Mouse (Mus musculus) kidney, embryonic 16.5 days (tissue): ENCODE results near the gene Tfg. TPM values are rescaled to one million over a fixed set of nuclear protein-coding genes. Genes with fewer than 3 reads are reported as not detected.

Source experiments
- ATAC-seq: fragments of 200-750 bp; cut with Nextera tagmentation; 2 replicates; pipeline ENCODE4 v1.8.0; 2017; ENCODE audit warnings: moderate TSS enrichment; ENCODE audit not compliant: low FRiP score, low TSS enrichment
- H3K27ac ChIP-seq: fragments of 300-500 bp; sonication (generic); 2 replicates; pipeline ENCODE4 v1.5.1; 2014; ENCODE audit warnings: low read length
- H3K27me3 ChIP-seq: fragments of 300-500 bp; sonication (generic); 2 replicates; pipeline ENCODE4 v1.6.1; 2014; ENCODE audit warnings: low read length, control low read depth, mixed read lengths; ENCODE audit not compliant: insufficient read depth
- H3K36me3 ChIP-seq: fragments of 300-500 bp; sonication (generic); 2 replicates; pipeline ENCODE4 v1.6.1; 2014; ENCODE audit warnings: low read length, control low read depth, mixed read lengths; ENCODE audit not compliant: insufficient read depth
- H3K4me1 ChIP-seq: fragments of 300-500 bp; sonication (generic); 2 replicates; pipeline ENCODE4 v1.6.1; 2014; ENCODE audit warnings: low read length, control low read depth, mixed read lengths; ENCODE audit not compliant: insufficient read depth
- H3K4me2 ChIP-seq: fragments of 300-500 bp; sonication (generic); replicated peaks from 2 replicates; pipeline ENCODE4 v1.6.1; 2014; ENCODE audit warnings: low read depth, low read length
- H3K4me3 ChIP-seq: fragments of 300-500 bp; sonication (generic); 2 replicates; pipeline ENCODE4 v1.5.1; 2014; ENCODE audit warnings: mild to moderate bottlenecking, low read length
- H3K9ac ChIP-seq: fragments of 300-500 bp; sonication (generic); replicated peaks from 2 replicates; pipeline ENCODE4 v1.6.1; 2014; ENCODE audit warnings: low read length
- H3K9me3 ChIP-seq: fragments of 300-500 bp; sonication (generic); 2 replicates; pipeline ENCODE4 v1.6.1; 2016; ENCODE audit warnings: low read length, control low read depth
- WGBS: fragments of 180-500 bp; shearing (Covaris S2); extraction: QIAGEN DNeasy Blood & Tissue Kit; methylation state at CpG from one replicate; pipeline ENCODE4 v1.1.7; 2014; 5-methylcytosine and 5-hydroxymethylcytosine counted together
- polyA plus RNA-seq: library from polyadenylated mRNA; unstranded; fragments of >200 nt; fragmentation: Nextera tagmentation; extraction: Ambion mirVana; gene quantifications from 2 replicates; pipeline ENCODE4 v1.2.1, GENCODE M21; 2015

The Tfg gene
- polyA plus RNA-seq, 1 experiment from 2014 or later = 154 TPM

- H3K9me3 ChIP-seq = no peaks in the 10 kb centered on the region
- 65% methylated on average over 7 of the region's 7 CpGs for WGBS
- ATAC-seq = no peak
- no peaks in the 10 kb centered on the region for H3K27me3 ChIP-seq
- H3K4me1 ChIP-seq = no peaks in the 10 kb centered on the region
- no peak overlapping the region for H3K9ac ChIP-seq
- no peak overlapping the region for H3K27ac ChIP-seq
- no peaks in the 10 kb centered on the region for H3K36me3 ChIP-seq
- H3K4me3 ChIP-seq = no peak overlapping the region
- no peak overlapping the region for H3K4me2 ChIP-seq
These were observed 70.7 kb downstream of the Tfg start for GRCm38 (mm10) chr16:56646382-56647172.

- H3K9me3 ChIP-seq = no peaks in the 10 kb centered on the region
- no peak for ATAC-seq
- no peaks in the 10 kb centered on the region for H3K36me3 ChIP-seq
- H3K4me3 ChIP-seq = no peak overlapping the region
- H3K4me2 ChIP-seq = no peak overlapping the region
- no peaks in the 10 kb centered on the region for H3K4me1 ChIP-seq
- no peaks in the 10 kb centered on the region for H3K27me3 ChIP-seq
- no peak overlapping the region for H3K9ac ChIP-seq
- 19% methylated on average over 2 of the region's 2 CpGs for WGBS
- H3K27ac ChIP-seq = no peak overlapping the region
These were observed 72.0 kb downstream of the Tfg start for GRCm38 (mm10) chr16:56645251-56645650.

Other genes with a start within 250 kb of the Tfg start
- gene Abi3bp, start 239.6 kb downstream of the Tfg start, polyA plus RNA-seq = 3.8 and 4.2 TPM in 2 replicates
- gene Adgrg7, start 78.4 kb upstream of the Tfg start, polyA plus RNA-seq = not detected in 2 replicates
- gene Tmem45a, start 168.7 kb upstream of the Tfg start, polyA plus RNA-seq = 28.2 and 33.7 TPM in 2 replicates
- gene Lnp1, start 210.6 kb upstream of the Tfg start, polyA plus RNA-seq = not detected in 2 replicates